Mouse (Mus musculus) testis, adult 2 months (tissue): ENCODE measurements around the gene Ssr2. TPM values are rescaled to one million over a fixed set of nuclear protein-coding genes. Genes with fewer than 3 reads are reported as not detected.

Experiments used
- H3K27ac ChIP-seq: fragments of 200-500 bp; 2 replicates; pipeline ENCODE4 v1.5.1; 2012; ENCODE audit warnings: low read depth, low read length; ENCODE audit not compliant: control insufficient read depth, insufficient read depth
- H3K27me3 ChIP-seq: fragments of 200-500 bp; 2 replicates; pipeline ENCODE4 v1.6.1; 2012; ENCODE audit warnings: mild to moderate bottlenecking, low read length, moderate library complexity; ENCODE audit not compliant: control insufficient read depth, insufficient read depth
- H3K36me3 ChIP-seq: fragments of 200-500 bp; 2 replicates; pipeline ENCODE4 v1.6.1; 2012; ENCODE audit warnings: mild to moderate bottlenecking, low read length; ENCODE audit not compliant: control insufficient read depth, insufficient read depth
- H3K4me1 ChIP-seq: fragments of 200-500 bp; 2 replicates; pipeline ENCODE4 v1.6.1; 2012; ENCODE audit warnings: low read length; ENCODE audit not compliant: control insufficient read depth, insufficient read depth
- H3K4me3 ChIP-seq: fragments of 200-500 bp; 2 replicates; pipeline ENCODE4 v1.5.1; 2012; ENCODE audit warnings: low read depth, mild to moderate bottlenecking, low read length, moderate library complexity, mixed read lengths; ENCODE audit not compliant: control insufficient read depth
- CTCF ChIP-seq: fragments of 200-500 bp; IDR thresholded peaks from 2 replicates; pipeline ENCODE4 v1.5.1; 2012; ENCODE audit warnings: low read depth, mild to moderate bottlenecking, inconsistent platforms, low read length, moderate library complexity; ENCODE audit not compliant: control insufficient read depth, insufficient read depth, insufficient replicate concordance
- POLR2A ChIP-seq: fragments of 200-500 bp; IDR thresholded peaks from 2 replicates; pipeline ENCODE4 v1.6.1; 2012; ENCODE audit warnings: low read depth, mild to moderate bottlenecking, inconsistent platforms, low read length, moderate library complexity; ENCODE audit not compliant: control insufficient read depth
- polyA plus RNA-seq: library from polyadenylated mRNA; depleted of rRNA; stranded (reverse); fragments of >200 nt; gene quantifications from 2 replicates; pipeline ENCODE4 v1.2.3, GENCODE M21; 2012

Ssr2 gene
- polyA plus RNA-seq, 1 experiment: 161 TPM

- TF ChIP-seq CTCF: no peak
- no peak for TF ChIP-seq POLR2A
- no peak overlapping the region for H3K27ac ChIP-seq
- H3K4me1 ChIP-seq: no peaks in the 10 kb centered on the region
- no peaks in the 10 kb centered on the region for H3K27me3 ChIP-seq
- no peak overlapping the region for H3K4me3 ChIP-seq
- H3K36me3 ChIP-seq: peaks cover 7% of the 10 kb centered on the region
Measured at GRCm38 (mm10) chr3:88566536-88567061, 9.1 kb upstream of the Ssr2 start.

- H3K27ac ChIP-seq: no peak overlapping the region
- no peaks in the 10 kb centered on the region for H3K4me1 ChIP-seq
- TF ChIP-seq CTCF (no peak), POLR2A (no peak)
- H3K4me3 ChIP-seq: no peak overlapping the region
- H3K27me3 ChIP-seq: no peaks in the 10 kb centered on the region
- peaks cover 6% of the 10 kb centered on the region for H3K36me3 ChIP-seq
Measured at GRCm38 (mm10) chr3:88567892-88568291, 7.8 kb upstream of the Ssr2 start.

GRCm38 (mm10) chr3:88568615-88569014, 7.1 kb upstream of the Ssr2 start:
- TF ChIP-seq CTCF (no peak), POLR2A (no peak)
- Histone ChIP-seq H3K4me3 (no peak overlapping the region), H3K27me3 (no peaks in the 10 kb centered on the region), H3K36me3 (peaks cover 6% of the 10 kb centered on the region), H3K27ac (no peak overlapping the region), H3K4me1 (no peaks in the 10 kb centered on the region)

- H3K36me3 ChIP-seq: peaks cover 6% of the 10 kb centered on the region
- no peaks in the 10 kb centered on the region for H3K4me1 ChIP-seq
- H3K27me3 ChIP-seq: no peaks in the 10 kb centered on the region
- H3K27ac ChIP-seq: no peak overlapping the region
- H3K4me3 ChIP-seq: no peak overlapping the region
- no peak for TF ChIP-seq POLR2A
- no peak for TF ChIP-seq CTCF
Measured at GRCm38 (mm10) chr3:88569093-88569492, 6.6 kb upstream of the Ssr2 start.

GRCm38 (mm10) chr3:88569694-88570093, 6.0 kb upstream of the Ssr2 start:
- H3K4me1 ChIP-seq: no peaks in the 10 kb centered on the region
- no peaks in the 10 kb centered on the region for H3K27me3 ChIP-seq
- peaks cover 1% of the 10 kb centered on the region for H3K36me3 ChIP-seq
- no peak overlapping the region for H3K4me3 ChIP-seq
- no peak overlapping the region for H3K27ac ChIP-seq
- no peak for TF ChIP-seq POLR2A
- no peak for TF ChIP-seq CTCF

- H3K4me3 ChIP-seq: no peak overlapping the region
- H3K4me1 ChIP-seq: no peaks in the 10 kb centered on the region
- TF ChIP-seq CTCF: no peak
- no peak for TF ChIP-seq POLR2A
Measured at GRCm38 (mm10) chr3:88570341-88570740, 5.3 kb upstream of the Ssr2 start.

GRCm38 (mm10) chr3:88571856-88572255, 3.8 kb upstream of the Ssr2 start:
- Histone ChIP-seq H3K27ac (no peak overlapping the region), H3K4me3 (no peak overlapping the region), H3K4me1 (no peaks in the 10 kb centered on the region), H3K36me3 (no peaks in the 10 kb centered on the region), H3K27me3 (no peaks in the 10 kb centered on the region)
- no peak for TF ChIP-seq CTCF
- no peak for TF ChIP-seq POLR2A

More at GRCm38 (mm10) chr3:88570341-88570740, 5.3 kb upstream of the Ssr2 start:
- Histone ChIP-seq H3K36me3 (no peaks in the 10 kb centered on the region; the same call in 1 of the 2 replicates), H3K27me3 (no peaks in the 10 kb centered on the region), H3K27ac (no peak overlapping the region)
